Mouse (Mus musculus) gastrocnemius, adult 18-20 months (tissue): ENCODE data around the gene Fat3. TPM values are rescaled to one million over a fixed set of nuclear protein-coding genes. Genes with fewer than 3 reads are reported as not detected.

Source experiments
- DNase-seq: peaks from one replicate; pipeline ENCODE4 v3.0.0; 2021; ENCODE audit warnings: low spot score
- total RNA-seq, 2 experiments: library from RNA; stranded (reverse); gene quantifications; 2 replicates each; pipeline ENCODE4 v1.2.3; 2021

The Fat3 gene
- total RNA-seq, 2 experiments from 2014 or later = 0.37 to 0.45 TPM

DNA sequence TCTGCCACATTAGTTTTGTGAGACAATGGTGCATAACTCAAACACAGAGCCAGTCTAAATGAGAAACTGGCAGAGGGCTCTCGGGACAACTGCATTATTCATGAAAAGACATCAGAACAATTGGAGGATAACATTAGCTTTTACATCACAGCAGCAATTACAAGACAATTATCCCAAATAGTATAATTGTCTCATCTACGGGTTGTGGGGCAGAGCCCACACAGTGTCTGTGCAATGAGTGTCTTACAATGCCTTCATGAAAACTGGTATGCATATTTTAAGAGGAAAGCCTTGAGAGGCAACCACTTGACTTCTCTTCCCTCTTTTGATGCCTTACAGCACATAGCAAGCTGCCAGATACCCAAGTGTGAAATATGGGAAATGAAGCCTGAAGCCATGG is 603.0 kb downstream of the Fat3 start:
- no peak for DNase-seq

DNA sequence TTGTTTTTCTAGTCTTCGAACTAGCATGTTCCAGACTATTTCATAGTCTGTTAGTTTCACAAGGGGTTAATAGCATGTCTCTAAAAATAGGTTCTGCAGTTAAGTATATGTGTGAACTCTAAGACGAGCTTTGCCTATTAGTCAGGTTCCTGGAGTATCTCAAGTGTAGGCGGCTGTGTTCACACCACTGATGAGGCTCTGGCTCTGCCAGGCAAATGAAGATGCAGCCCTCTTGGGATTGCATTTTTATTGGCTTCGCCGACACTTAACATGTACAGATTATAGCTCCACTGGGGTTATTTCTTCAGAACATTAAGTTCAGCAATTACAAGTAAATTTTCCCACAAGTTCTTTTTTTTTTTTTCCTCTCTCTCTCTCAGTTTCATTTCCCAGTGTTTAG is 614.3 kb downstream of the Fat3 start:
- DNase-seq = no peak

DNA sequence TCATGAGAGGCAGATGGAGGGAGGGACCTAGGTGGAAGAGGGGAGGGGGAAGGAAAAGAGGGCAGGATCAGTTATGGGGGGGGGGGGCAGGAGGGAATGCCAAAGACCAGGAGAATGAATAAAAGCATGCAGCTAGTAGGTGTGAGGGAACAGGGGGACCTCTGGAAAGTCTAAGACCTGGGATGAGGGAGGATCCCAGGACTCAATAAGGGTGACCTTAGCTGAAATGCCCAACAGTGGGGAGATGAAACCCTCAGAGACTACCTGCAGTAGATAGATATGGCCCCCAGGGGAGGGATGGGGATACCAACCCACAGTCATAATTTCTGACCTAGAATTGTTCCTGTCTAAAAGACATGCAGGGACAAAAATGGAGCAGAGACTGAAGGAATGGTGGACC is 620.3 kb downstream of the Fat3 start:
- no peak for DNase-seq

DNA sequence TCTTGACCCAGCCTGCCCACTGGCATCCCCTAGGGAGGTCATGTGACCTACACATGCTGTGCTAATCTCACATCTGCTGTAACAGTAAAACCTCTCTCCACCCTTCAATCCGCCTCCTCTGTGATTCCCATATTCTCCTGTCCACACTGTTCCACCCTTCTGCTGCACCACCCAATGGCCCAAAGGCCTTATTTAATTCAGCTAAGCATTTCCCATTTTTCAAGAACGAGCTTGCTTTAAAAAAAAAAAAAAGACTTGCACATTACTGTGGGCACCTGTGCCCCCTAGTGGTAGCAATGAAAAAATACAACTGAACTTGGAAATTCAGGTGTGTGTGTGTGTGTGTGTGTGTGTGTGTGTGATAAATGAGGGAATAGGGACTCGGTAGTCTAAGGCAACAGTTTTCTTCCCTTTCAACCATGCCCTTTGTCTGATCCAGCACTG is 620.9 kb downstream of the Fat3 start:
- no peak for DNase-seq

DNA sequence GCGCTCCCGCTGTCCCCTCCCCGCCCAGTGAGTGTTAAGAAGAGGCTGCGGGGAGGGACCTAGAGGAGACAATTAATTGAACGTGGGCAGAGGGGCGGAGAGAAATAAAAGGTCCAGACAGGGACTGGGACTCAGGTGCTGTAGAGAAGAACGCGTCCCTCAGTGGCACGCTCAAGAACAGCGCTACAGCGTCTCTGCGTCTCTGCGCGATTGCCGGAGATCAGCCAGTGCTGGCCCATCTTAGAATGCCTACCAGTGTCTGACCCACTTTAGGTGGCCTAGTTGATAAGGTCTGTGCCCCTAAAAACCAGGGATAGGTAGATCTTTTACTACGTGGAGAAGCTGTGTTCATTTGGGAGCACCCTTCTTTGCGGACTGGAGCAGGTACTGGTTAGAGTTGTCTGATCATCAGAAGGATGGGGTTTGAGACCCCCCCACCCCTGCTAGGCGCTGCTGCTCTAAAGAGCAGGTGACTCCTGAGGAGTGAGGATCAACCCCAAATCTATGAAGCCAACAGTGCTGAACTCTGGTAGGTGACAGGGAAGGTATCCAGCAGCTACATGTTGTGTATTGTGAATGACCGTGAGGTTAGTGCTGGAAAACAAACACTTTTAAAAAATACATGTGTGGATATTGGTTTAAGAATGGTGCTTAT is 626.5 kb downstream of the Fat3 start, which contains the start of gene Mtnr1b:
Mtnr1b (minus strand) TSS at position 51 of the 655 bp plus-strand sequence.
- DNase-seq = no peak

DNA sequence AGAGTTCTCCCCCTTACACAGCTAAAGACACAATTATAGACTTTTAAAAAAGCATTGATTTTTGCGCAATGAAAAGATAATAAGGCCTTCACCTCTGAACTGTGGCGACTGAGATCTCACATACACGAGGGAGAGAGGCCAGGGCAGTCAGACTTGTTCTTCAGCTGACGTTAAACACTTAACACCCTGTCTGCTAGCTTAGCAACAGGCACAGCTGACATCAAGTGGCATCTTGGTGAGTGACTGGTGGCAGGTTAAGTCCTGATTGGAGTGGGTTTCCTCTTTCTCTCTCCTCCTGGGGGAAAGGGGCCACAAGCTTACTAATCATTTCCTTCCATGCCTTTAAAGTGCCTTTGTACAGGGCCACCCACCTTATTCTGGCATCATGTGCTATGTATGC is 631.1 kb downstream of the Fat3 start:
- DNase-seq = no peak

DNA sequence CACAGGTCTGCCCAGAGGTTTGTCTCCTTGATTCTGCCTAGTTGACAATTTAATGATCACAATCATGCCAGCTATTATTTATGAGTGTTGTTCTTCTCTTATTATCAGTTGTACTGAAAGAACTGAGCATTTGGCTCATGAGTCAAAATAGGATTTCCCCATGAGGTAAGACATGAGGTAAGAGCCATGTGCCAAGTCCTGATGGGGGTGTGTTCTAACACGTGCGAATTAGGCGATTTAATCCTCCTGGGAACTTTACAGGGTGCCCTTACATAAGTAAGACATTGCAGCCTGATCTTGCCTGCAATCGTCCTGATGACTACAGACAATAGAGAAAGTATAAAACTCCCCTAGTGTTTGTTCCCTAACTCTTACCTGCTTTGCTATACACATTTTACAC is 631.6 kb downstream of the Fat3 start:
- DNase-seq = no peak

DNA sequence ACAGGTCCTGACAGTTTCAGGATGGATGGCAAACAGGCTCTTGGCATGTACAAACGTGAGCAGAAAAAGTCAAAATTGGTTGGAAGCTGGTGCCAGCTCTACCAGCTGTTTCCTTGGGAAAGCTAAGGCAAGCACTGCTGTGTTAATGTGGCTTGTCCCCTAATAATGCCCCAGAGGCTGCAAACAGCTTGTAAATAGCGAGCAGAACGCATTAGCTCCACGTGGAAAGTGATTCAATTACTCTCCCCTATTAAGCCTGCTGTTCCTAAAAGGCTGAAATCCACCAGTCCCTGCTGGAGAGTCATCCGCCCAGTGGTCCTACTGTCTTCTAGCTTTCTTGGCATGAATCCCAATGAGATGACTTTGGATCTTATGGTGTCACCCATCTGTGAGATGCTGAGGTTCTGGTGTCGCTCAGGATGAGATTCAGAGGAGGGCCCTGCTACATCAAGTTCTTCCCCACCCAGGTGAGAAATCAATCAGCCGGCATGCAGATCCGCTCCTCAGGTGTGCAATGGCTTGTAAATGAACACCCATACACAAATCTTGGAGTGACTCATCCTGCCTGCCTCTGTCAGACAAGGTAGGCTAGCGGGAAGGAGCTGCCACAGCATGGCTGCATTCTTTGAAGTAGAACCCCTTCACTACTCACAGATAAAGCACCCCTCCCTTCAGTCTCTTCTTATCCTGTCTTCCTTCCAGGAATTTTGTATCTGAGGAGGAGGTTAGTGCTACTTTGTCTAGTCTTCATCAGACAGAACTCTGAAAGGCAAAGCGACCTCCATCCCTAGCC is 634.6 kb downstream of the Fat3 start:
- DNase-seq = no peak

DNA sequence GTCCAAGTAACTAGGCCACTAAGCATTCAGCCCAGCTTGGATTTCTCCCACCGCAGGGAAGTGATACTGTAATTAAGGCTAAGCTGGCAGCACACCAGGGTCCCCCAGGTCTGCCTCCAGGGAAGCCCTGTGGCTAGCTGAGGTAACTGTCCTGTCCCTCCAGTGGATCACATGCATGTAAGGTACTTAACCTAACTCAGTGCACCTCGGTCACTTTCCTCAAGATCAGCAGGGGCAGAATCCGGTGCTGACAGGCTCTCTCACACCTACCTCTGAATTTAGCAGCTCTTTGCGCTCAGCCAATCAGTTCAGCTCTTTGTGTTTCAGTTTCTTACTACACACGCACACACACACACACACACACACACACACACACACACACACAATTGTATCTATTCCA is 639.7 kb downstream of the Fat3 start:
- no peak for DNase-seq
